Mouse (Mus musculus): ENCODE measurements around the gene Rex1bd.

Gene Rex1bd

GRCm38 (mm10) chr8:70471856-70472255 is 34.7 kb downstream of the Rex1bd start:
- no peak for DNase-seq

GRCm38 (mm10) chr8:70469938-70470337 is 36.6 kb downstream of the Rex1bd start:
- no peak for DNase-seq

GRCm38 (mm10) chr8:70469295-70469916 is 37.1 kb downstream of the Rex1bd start:
- no peak for DNase-seq

- no peak for DNase-seq
Observed at GRCm38 (mm10) chr8:70468733-70469132, 37.8 kb downstream of the Rex1bd start.

GRCm38 (mm10) chr8:70467907-70468306 is 38.6 kb downstream of the Rex1bd start:
- DNase-seq, result no peak

- DNase-seq, result no peak
Observed at GRCm38 (mm10) chr8:70467229-70467725, 39.3 kb downstream of the Rex1bd start.

GRCm38 (mm10) chr8:70466771-70467170 is 39.8 kb downstream of the Rex1bd start:
- DNase-seq, result no peak

GRCm38 (mm10) chr8:70466305-70466704 is 40.2 kb downstream of the Rex1bd start:
- DNase-seq, result no peak

GRCm38 (mm10) chr8:70465701-70466100 is 40.9 kb downstream of the Rex1bd start:
- no peak for DNase-seq

GRCm38 (mm10) chr8:70464162-70464561 is 42.4 kb downstream of the Rex1bd start:
- no peak for DNase-seq

- DNase-seq, result no peak
Observed at GRCm38 (mm10) chr8:70463306-70463705, 43.2 kb downstream of the Rex1bd start.

GRCm38 (mm10) chr8:70462516-70462813 is 44.1 kb downstream of the Rex1bd start:
- no peak for DNase-seq

GRCm38 (mm10) chr8:70461765-70462515 is 44.6 kb downstream of the Rex1bd start:
- DNase-seq, result no peak

- no peak for DNase-seq
Observed at GRCm38 (mm10) chr8:70460606-70461005, 45.9 kb downstream of the Rex1bd start.

GRCm38 (mm10) chr8:70460199-70460598 is 46.4 kb downstream of the Rex1bd start:
- DNase-seq, result no peak

GRCm38 (mm10) chr8:70459636-70460035 is 46.9 kb downstream of the Rex1bd start:
- no peak for DNase-seq

GRCm38 (mm10) chr8:70458462-70458861 is 48.1 kb downstream of the Rex1bd start:
- DNase-seq, result no peak

GRCm38 (mm10) chr8:70457882-70458281 is 48.7 kb downstream of the Rex1bd start:
- no peak for DNase-seq

GRCm38 (mm10) chr8:70456996-70457395 is 49.6 kb downstream of the Rex1bd start:
- no peak for DNase-seq

All from right cerebral cortex, postnatal 4 days (tissue).